Mouse (Mus musculus): Measurements from ENCODE around the gene Sec14l3.

DNA sequence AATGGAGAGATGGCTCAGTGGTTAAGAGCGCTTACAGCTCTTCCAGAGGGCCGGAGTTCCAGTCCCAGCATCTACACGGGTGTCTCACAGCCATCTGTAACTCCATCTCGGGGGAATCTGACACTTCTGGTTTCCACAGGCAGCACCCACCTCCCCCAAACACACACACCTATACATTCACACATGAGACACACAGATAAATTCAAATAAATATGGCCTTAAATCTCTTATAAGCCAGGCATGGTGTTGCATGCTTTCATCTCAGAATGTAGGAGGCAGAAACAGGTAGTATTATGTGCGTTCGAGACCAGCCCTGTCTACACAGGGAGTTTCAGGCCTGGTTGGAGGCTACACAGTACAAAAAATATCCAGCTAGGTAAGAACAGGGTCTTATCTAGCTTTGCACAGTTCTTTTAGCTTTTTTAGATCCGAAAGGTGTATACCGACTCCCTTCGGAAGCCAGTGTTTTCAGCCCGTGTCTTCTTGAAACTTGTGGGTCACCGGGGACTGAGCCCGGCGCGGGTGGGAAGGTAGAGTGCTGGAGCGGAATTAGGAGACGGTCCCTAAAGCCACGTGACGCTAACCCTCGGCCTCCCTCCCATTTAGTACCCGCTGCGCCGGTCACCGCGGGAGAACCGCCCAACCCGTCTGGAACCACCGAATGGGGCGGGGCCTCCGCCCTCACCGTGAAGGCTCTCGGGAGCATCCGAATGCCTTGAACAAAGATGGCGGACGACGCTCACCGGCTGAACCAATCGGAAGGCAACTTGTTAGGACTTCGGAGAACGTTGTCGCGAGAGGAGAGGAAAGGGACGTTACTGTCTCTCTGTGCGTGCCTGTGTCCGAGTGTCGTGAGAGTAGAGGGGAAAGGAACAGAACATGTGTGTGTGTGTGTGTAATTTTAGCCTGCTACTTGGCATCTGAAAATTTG lies 31.7 kb downstream of the Sec14l3 start:
- TF ChIP-seq CTCF (IDR thresholded peaks at IDR 0.05; ENCODE audit: control insufficient read depth, insufficient read depth, insufficient replicate concordance, low read depth, low read length) (no peak), POLR2A (IDR thresholded peaks at IDR 0.05; ENCODE audit: control insufficient read depth, low read depth, low read length) (peak; percentile 99)

Measured in testis, adult 2 months (tissue).